Mouse (Mus musculus): Measurements from ENCODE around the gene Lair1.

Gene Lair1

GRCm38 (mm10) chr7:4087238-4087895, 24.4 kb upstream of the Lair1 start:
- no peak for TF ChIP-seq POU5F1 (IDR thresholded peaks at IDR 0.05; ENCODE audit: borderline replicate concordance, low read length)
- TF ChIP-seq NANOG (IDR thresholded peaks at IDR 0.05; ENCODE audit: borderline replicate concordance, low read length), result no peak
- TF ChIP-seq CTCF (conservative IDR thresholded peaks at IDR 0.05; ENCODE audit: low read length), result no peak
- no peaks in the 10 kb centered on the region for H3K9me3 ChIP-seq (ENCODE audit: low read length)
- H3K36me3 ChIP-seq (ENCODE audit: insufficient read depth, low read length), result no peaks in the 10 kb centered on the region
- no peaks in the 10 kb centered on the region for H3K27me3 ChIP-seq (ENCODE audit: insufficient read depth, low read length)
- no peak overlapping the region for H3K4me3 ChIP-seq (replicated peaks; ENCODE audit: low read length)
- peaks cover 7% of the 10 kb centered on the region; the same call in 1 of the 2 replicates for H3K4me1 ChIP-seq (replicated peaks; ENCODE audit: low read depth, low read length)

DNA sequence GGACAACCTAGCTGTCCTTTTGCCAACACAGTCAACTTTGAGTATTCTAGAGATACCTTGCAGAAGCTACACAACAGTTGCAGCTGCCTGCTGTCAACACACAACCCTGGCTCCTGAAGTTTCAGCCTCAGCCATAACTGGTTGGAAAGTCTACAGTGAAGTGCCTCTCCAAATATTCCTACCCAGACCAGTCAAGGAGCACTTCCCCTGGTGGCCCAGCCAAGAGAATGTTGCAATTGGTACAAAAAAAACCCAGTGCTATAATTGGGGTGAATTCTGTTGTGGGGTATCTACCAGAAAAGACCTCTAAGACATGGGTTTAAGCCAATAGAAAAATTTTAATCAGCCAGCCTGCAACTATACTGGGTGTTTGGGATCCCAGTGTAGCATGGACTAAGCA, 22.6 kb upstream of the Lair1 start:
- Histone ChIP-seq H3K36me3 (ENCODE audit: insufficient read depth, low read length) (no peaks in the 10 kb centered on the region), H3K9me3 (ENCODE audit: low read length) (no peaks in the 10 kb centered on the region), H3K4me3 (replicated peaks; ENCODE audit: low read length) (no peak overlapping the region), H3K27me3 (ENCODE audit: insufficient read depth, low read length) (no peaks in the 10 kb centered on the region), H3K4me1 (replicated peaks; ENCODE audit: low read depth, low read length) (no peaks in the 10 kb centered on the region)
- no peak for TF ChIP-seq POU5F1 (IDR thresholded peaks at IDR 0.05; ENCODE audit: borderline replicate concordance, low read length)
- TF ChIP-seq CTCF (conservative IDR thresholded peaks at IDR 0.05; ENCODE audit: low read length), result no peak

DNA sequence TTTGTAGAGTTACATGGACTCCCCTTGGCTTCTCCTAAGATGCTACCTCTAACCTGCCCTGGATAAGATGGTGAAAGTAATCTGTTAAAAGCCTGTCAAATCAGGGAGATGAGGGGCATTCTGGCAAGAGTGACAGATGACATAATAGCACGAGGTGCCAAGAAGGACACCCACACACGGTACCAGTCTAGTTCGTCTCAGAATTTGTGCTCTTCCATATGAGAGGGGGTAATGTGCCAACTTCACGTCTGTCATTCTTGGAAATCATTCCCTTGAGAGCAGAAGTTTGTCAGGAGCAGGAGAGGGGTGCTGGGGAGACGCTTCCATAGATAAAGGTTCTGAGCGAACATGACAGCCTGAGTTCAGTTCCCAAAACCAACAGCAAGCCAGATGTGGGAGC, 21.2 kb upstream of the Lair1 start:
- no peaks in the 10 kb centered on the region for H3K27me3 ChIP-seq (ENCODE audit: insufficient read depth, low read length)
- H3K9me3 ChIP-seq (ENCODE audit: low read length), result no peaks in the 10 kb centered on the region
- no peak overlapping the region for H3K4me3 ChIP-seq (replicated peaks; ENCODE audit: low read length)
- H3K4me1 ChIP-seq (replicated peaks; ENCODE audit: low read depth, low read length), result no peaks in the 10 kb centered on the region
- no peak for TF ChIP-seq CTCF (conservative IDR thresholded peaks at IDR 0.05; ENCODE audit: low read length)
- TF ChIP-seq POU5F1 (IDR thresholded peaks at IDR 0.05; ENCODE audit: borderline replicate concordance, low read length), result no peak
- TF ChIP-seq NANOG (IDR thresholded peaks at IDR 0.05; ENCODE audit: borderline replicate concordance, low read length), result no peak
- no peaks in the 10 kb centered on the region for H3K36me3 ChIP-seq (ENCODE audit: insufficient read depth, low read length)

- TF ChIP-seq NANOG (IDR thresholded peaks at IDR 0.05; ENCODE audit: borderline replicate concordance, low read length) (no peak), CTCF (conservative IDR thresholded peaks at IDR 0.05; ENCODE audit: low read length) (no peak), POU5F1 (IDR thresholded peaks at IDR 0.05; ENCODE audit: borderline replicate concordance, low read length) (no peak)
- no peaks in the 10 kb centered on the region for H3K9me3 ChIP-seq (ENCODE audit: low read length)
- no peaks in the 10 kb centered on the region for H3K27me3 ChIP-seq (ENCODE audit: insufficient read depth, low read length)
- no peaks in the 10 kb centered on the region for H3K36me3 ChIP-seq (ENCODE audit: insufficient read depth, low read length)
- no peak overlapping the region for H3K4me3 ChIP-seq (replicated peaks; ENCODE audit: low read length)
- H3K4me1 ChIP-seq (replicated peaks; ENCODE audit: low read depth, low read length), result no peaks in the 10 kb centered on the region
These were observed 19.8 kb upstream of the Lair1 start for GRCm38 (mm10) chr7:4082804-4083203.

- Histone ChIP-seq H3K4me1 (replicated peaks; ENCODE audit: low read depth, low read length) (no peaks in the 10 kb centered on the region), H3K36me3 (ENCODE audit: insufficient read depth, low read length) (no peaks in the 10 kb centered on the region), H3K27me3 (ENCODE audit: insufficient read depth, low read length) (no peaks in the 10 kb centered on the region), H3K9me3 (ENCODE audit: low read length) (no peaks in the 10 kb centered on the region), H3K4me3 (replicated peaks; ENCODE audit: low read length) (no peak overlapping the region)
- TF ChIP-seq NANOG (IDR thresholded peaks at IDR 0.05; ENCODE audit: borderline replicate concordance, low read length), result no peak
- TF ChIP-seq POU5F1 (IDR thresholded peaks at IDR 0.05; ENCODE audit: borderline replicate concordance, low read length), result no peak
These were observed 18.7 kb upstream of the Lair1 start for GRCm38 (mm10) chr7:4081706-4082105.

DNA sequence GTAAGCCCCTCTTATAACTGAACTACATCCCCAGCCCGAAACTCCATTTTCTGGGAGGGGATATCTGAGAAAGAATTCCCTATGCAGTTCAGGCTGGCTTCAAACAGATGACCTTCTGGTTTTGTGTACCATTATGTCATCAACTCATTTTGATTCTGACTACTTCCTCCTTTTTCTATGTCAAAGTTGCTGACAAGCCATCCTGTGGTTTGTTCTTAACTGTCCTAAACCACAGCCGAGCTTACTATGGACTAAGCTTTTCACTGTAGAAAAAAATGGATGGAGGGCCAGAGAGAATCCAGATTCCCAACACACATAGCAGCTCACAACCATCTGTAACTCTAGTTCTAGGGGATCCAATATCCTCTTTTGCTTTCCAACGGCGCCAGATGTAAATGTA, 17.5 kb upstream of the Lair1 start:
- no peak for TF ChIP-seq NANOG (IDR thresholded peaks at IDR 0.05; ENCODE audit: borderline replicate concordance, low read length)
- TF ChIP-seq CTCF (conservative IDR thresholded peaks at IDR 0.05; ENCODE audit: low read length), result no peak
- no peak for TF ChIP-seq POU5F1 (IDR thresholded peaks at IDR 0.05; ENCODE audit: borderline replicate concordance, low read length)
- Histone ChIP-seq H3K9me3 (ENCODE audit: low read length) (no peaks in the 10 kb centered on the region), H3K4me3 (replicated peaks; ENCODE audit: low read length) (no peak overlapping the region), H3K36me3 (ENCODE audit: insufficient read depth, low read length) (no peaks in the 10 kb centered on the region), H3K27me3 (ENCODE audit: insufficient read depth, low read length) (no peaks in the 10 kb centered on the region), H3K4me1 (replicated peaks; ENCODE audit: low read depth, low read length) (no peaks in the 10 kb centered on the region)

GRCm38 (mm10) chr7:4079511-4079910, 16.5 kb upstream of the Lair1 start:
- TF ChIP-seq POU5F1 (IDR thresholded peaks at IDR 0.05; ENCODE audit: borderline replicate concordance, low read length) (no peak), NANOG (IDR thresholded peaks at IDR 0.05; ENCODE audit: borderline replicate concordance, low read length) (no peak), CTCF (conservative IDR thresholded peaks at IDR 0.05; ENCODE audit: low read length) (no peak)
- H3K4me1 ChIP-seq (replicated peaks; ENCODE audit: low read depth, low read length), result no peaks in the 10 kb centered on the region
- no peaks in the 10 kb centered on the region for H3K36me3 ChIP-seq (ENCODE audit: insufficient read depth, low read length)
- no peaks in the 10 kb centered on the region for H3K27me3 ChIP-seq (ENCODE audit: insufficient read depth, low read length)
- no peak overlapping the region for H3K4me3 ChIP-seq (replicated peaks; ENCODE audit: low read length)
- H3K9me3 ChIP-seq (ENCODE audit: low read length), result no peaks in the 10 kb centered on the region

- Histone ChIP-seq H3K9me3 (ENCODE audit: low read length) (no peaks in the 10 kb centered on the region), H3K36me3 (ENCODE audit: insufficient read depth, low read length) (no peaks in the 10 kb centered on the region), H3K4me1 (replicated peaks; ENCODE audit: low read depth, low read length) (no peaks in the 10 kb centered on the region), H3K4me3 (replicated peaks; ENCODE audit: low read length) (no peak overlapping the region), H3K27me3 (ENCODE audit: insufficient read depth, low read length) (no peaks in the 10 kb centered on the region)
- TF ChIP-seq POU5F1 (IDR thresholded peaks at IDR 0.05; ENCODE audit: borderline replicate concordance, low read length), result no peak
- no peak for TF ChIP-seq CTCF (conservative IDR thresholded peaks at IDR 0.05; ENCODE audit: low read length)
- no peak for TF ChIP-seq NANOG (IDR thresholded peaks at IDR 0.05; ENCODE audit: borderline replicate concordance, low read length)
These were observed 10.1 kb upstream of the Lair1 start for GRCm38 (mm10) chr7:4073144-4073543.

DNA sequence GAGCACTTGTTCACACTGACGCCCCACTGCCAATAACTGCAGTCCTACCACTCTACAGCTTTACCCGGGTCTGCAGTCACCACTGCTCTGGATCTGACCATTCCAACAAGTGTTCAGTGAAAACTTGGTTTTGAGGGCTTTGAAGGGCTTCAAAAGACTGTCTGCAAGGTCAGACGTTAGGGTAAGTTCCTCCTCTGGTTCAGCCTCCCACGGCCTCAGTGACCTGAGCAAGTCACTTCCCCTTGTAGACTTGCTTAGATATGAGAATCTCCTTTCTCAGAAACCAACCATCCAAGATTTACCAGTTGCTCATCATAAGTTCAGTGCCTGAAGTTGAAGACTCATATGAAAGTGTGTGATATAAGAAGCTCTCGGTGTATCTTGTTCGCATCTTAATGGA, 8.1 kb upstream of the Lair1 start:
- Histone ChIP-seq H3K27me3 (ENCODE audit: insufficient read depth, low read length) (no peaks in the 10 kb centered on the region), H3K4me3 (replicated peaks; ENCODE audit: low read length) (no peak overlapping the region), H3K36me3 (ENCODE audit: insufficient read depth, low read length) (no peaks in the 10 kb centered on the region), H3K4me1 (replicated peaks; ENCODE audit: low read depth, low read length) (no peaks in the 10 kb centered on the region), H3K9me3 (ENCODE audit: low read length) (no peaks in the 10 kb centered on the region)
- TF ChIP-seq POU5F1 (IDR thresholded peaks at IDR 0.05; ENCODE audit: borderline replicate concordance, low read length), result no peak

Data from E14TG2a.4 (cell line).